Mouse (Mus musculus): ENCODE measurements around the gene B3gnt9. TPM values are rescaled to one million over a fixed set of nuclear protein-coding genes. Genes with fewer than 3 reads are reported as not detected.

Gene B3gnt9
- polyA plus RNA-seq, 1 experiment from 2014 or later: 6.3 TPM

- peak overlapping the region; percentile 42; the same call in 1 of the 2 replicates for H3K9ac ChIP-seq (ENCODE audit: low read depth, low read length)
- no peak overlapping the region for H3K4me3 ChIP-seq (ENCODE audit: low read depth, low read length)
- DNase-seq (ENCODE audit: low spot score) (no peak), ATAC-seq (ENCODE audit: low FRiP score) (no peak)
- H3K27me3 ChIP-seq (ENCODE audit: control insufficient read depth, insufficient read depth, low read length): no peaks in the 10 kb centered on the region
- peaks cover 4% of the 10 kb centered on the region for H3K4me1 ChIP-seq (replicated peaks; ENCODE audit: control insufficient read depth, insufficient read depth, low read length)
- 81% methylated on average over 7 of the region's 7 CpGs for WGBS
- H3K4me2 ChIP-seq (replicated peaks; ENCODE audit: low read depth, low read length): no peak overlapping the region
- H3K27ac ChIP-seq (ENCODE audit: low read depth, low read length): no peak overlapping the region
- no peaks in the 10 kb centered on the region for H3K36me3 ChIP-seq (ENCODE audit: control insufficient read depth, insufficient read depth, low read length)
- H3K9me3 ChIP-seq (ENCODE audit: control insufficient read depth, low read length): no peaks in the 10 kb centered on the region
These were observed 31.1 kb downstream of the B3gnt9 start for GRCm38 (mm10) chr8:105223850-105224249.

GRCm38 (mm10) chr8:105217926-105218522 lies 36.9 kb downstream of the B3gnt9 start:
- no peak overlapping the region for H3K4me2 ChIP-seq (replicated peaks; ENCODE audit: low read depth, low read length)
- H3K27ac ChIP-seq (ENCODE audit: low read depth, low read length): no peak overlapping the region
- no peaks in the 10 kb centered on the region for H3K4me1 ChIP-seq (replicated peaks; ENCODE audit: control insufficient read depth, insufficient read depth, low read length)
- no peaks in the 10 kb centered on the region for H3K9me3 ChIP-seq (ENCODE audit: control insufficient read depth, low read length)
- peak; percentile 72 for DNase-seq (ENCODE audit: low spot score)
- ATAC-seq (ENCODE audit: low FRiP score): peak; percentile 30; the same call in 1 of the 2 replicates
- H3K27me3 ChIP-seq (ENCODE audit: control insufficient read depth, insufficient read depth, low read length): no peaks in the 10 kb centered on the region
- H3K4me3 ChIP-seq (ENCODE audit: low read depth, low read length): no peak overlapping the region
- no peak overlapping the region for H3K9ac ChIP-seq (ENCODE audit: low read depth, low read length)
- WGBS: 80% methylated on average over 5 of the region's 5 CpGs
- H3K36me3 ChIP-seq (ENCODE audit: control insufficient read depth, insufficient read depth, low read length): no peaks in the 10 kb centered on the region

GRCm38 (mm10) chr8:105214104-105214503 lies 40.8 kb downstream of the B3gnt9 start:
- ATAC-seq (ENCODE audit: low FRiP score): no peak
- Histone ChIP-seq H3K36me3 (ENCODE audit: control insufficient read depth, insufficient read depth, low read length) (no peaks in the 10 kb centered on the region), H3K9ac (ENCODE audit: low read depth, low read length) (no peak overlapping the region), H3K4me1 (replicated peaks; ENCODE audit: control insufficient read depth, insufficient read depth, low read length) (no peaks in the 10 kb centered on the region), H3K27ac (ENCODE audit: low read depth, low read length) (no peak overlapping the region), H3K4me3 (ENCODE audit: low read depth, low read length) (no peak overlapping the region), H3K4me2 (replicated peaks; ENCODE audit: low read depth, low read length) (no peak overlapping the region), H3K27me3 (ENCODE audit: control insufficient read depth, insufficient read depth, low read length) (no peaks in the 10 kb centered on the region), H3K9me3 (ENCODE audit: control insufficient read depth, low read length) (no peaks in the 10 kb centered on the region)
- WGBS: 96% methylated on average over 5 of the region's 5 CpGs
- DNase-seq (ENCODE audit: low spot score): no peak

GRCm38 (mm10) chr8:105209153-105210110 lies 45.5 kb downstream of the B3gnt9 start:
- H3K4me2 ChIP-seq (replicated peaks; ENCODE audit: low read depth, low read length): no peak overlapping the region
- WGBS: 75% methylated on average over 1 of the region's 1 CpGs
- H3K9ac ChIP-seq (ENCODE audit: low read depth, low read length): no peak overlapping the region
- no peak for ATAC-seq (ENCODE audit: low FRiP score)
- H3K9me3 ChIP-seq (ENCODE audit: control insufficient read depth, low read length): no peaks in the 10 kb centered on the region
- H3K36me3 ChIP-seq (ENCODE audit: control insufficient read depth, insufficient read depth, low read length): no peaks in the 10 kb centered on the region
- H3K27ac ChIP-seq (ENCODE audit: low read depth, low read length): no peak overlapping the region
- no peaks in the 10 kb centered on the region for H3K4me1 ChIP-seq (replicated peaks; ENCODE audit: control insufficient read depth, insufficient read depth, low read length)
- H3K4me3 ChIP-seq (ENCODE audit: low read depth, low read length): no peak overlapping the region
- no peaks in the 10 kb centered on the region for H3K27me3 ChIP-seq (ENCODE audit: control insufficient read depth, insufficient read depth, low read length)
- DNase-seq (ENCODE audit: low spot score): no peak

GRCm38 (mm10) chr8:105207675-105208273 lies 47.2 kb downstream of the B3gnt9 start:
- Histone ChIP-seq H3K9me3 (ENCODE audit: control insufficient read depth, low read length) (no peaks in the 10 kb centered on the region), H3K4me3 (ENCODE audit: low read depth, low read length) (no peak overlapping the region), H3K36me3 (ENCODE audit: control insufficient read depth, insufficient read depth, low read length) (no peaks in the 10 kb centered on the region), H3K27me3 (ENCODE audit: control insufficient read depth, insufficient read depth, low read length) (no peaks in the 10 kb centered on the region), H3K4me1 (replicated peaks; ENCODE audit: control insufficient read depth, insufficient read depth, low read length) (no peaks in the 10 kb centered on the region), H3K27ac (ENCODE audit: low read depth, low read length) (no peak overlapping the region), H3K4me2 (replicated peaks; ENCODE audit: low read depth, low read length) (no peak overlapping the region), H3K9ac (ENCODE audit: low read depth, low read length) (no peak overlapping the region)
- WGBS: 96% methylated on average over 2 of the region's 2 CpGs
- ATAC-seq (ENCODE audit: low FRiP score) (no peak), DNase-seq (ENCODE audit: low spot score) (no peak)

- Histone ChIP-seq H3K36me3 (ENCODE audit: control insufficient read depth, insufficient read depth, low read length) (no peaks in the 10 kb centered on the region), H3K9me3 (ENCODE audit: control insufficient read depth, low read length) (no peaks in the 10 kb centered on the region), H3K4me3 (ENCODE audit: low read depth, low read length) (no peak overlapping the region), H3K27ac (ENCODE audit: low read depth, low read length) (no peak overlapping the region), H3K4me1 (replicated peaks; ENCODE audit: control insufficient read depth, insufficient read depth, low read length) (no peaks in the 10 kb centered on the region), H3K9ac (ENCODE audit: low read depth, low read length) (no peak overlapping the region), H3K27me3 (ENCODE audit: control insufficient read depth, insufficient read depth, low read length) (no peaks in the 10 kb centered on the region), H3K4me2 (replicated peaks; ENCODE audit: low read depth, low read length) (no peak overlapping the region)
- DNase-seq (ENCODE audit: low spot score): no peak
- no peak for ATAC-seq (ENCODE audit: low FRiP score)
- WGBS: 85% methylated on average over 7 of the region's 7 CpGs
These were observed 48.1 kb downstream of the B3gnt9 start for GRCm38 (mm10) chr8:105206766-105207275.

- ATAC-seq (ENCODE audit: low FRiP score) (no peak), DNase-seq (ENCODE audit: low spot score) (no peak)
- Histone ChIP-seq H3K27ac (ENCODE audit: low read depth, low read length) (no peak overlapping the region), H3K9ac (ENCODE audit: low read depth, low read length) (no peak overlapping the region), H3K36me3 (ENCODE audit: control insufficient read depth, insufficient read depth, low read length) (no peaks in the 10 kb centered on the region), H3K4me1 (replicated peaks; ENCODE audit: control insufficient read depth, insufficient read depth, low read length) (no peaks in the 10 kb centered on the region), H3K27me3 (ENCODE audit: control insufficient read depth, insufficient read depth, low read length) (no peaks in the 10 kb centered on the region), H3K9me3 (ENCODE audit: control insufficient read depth, low read length) (no peaks in the 10 kb centered on the region), H3K4me2 (replicated peaks; ENCODE audit: low read depth, low read length) (no peak overlapping the region), H3K4me3 (ENCODE audit: low read depth, low read length) (no peak overlapping the region)
- WGBS: 82% methylated on average over 1 of the region's 1 CpGs
These were observed 49.2 kb downstream of the B3gnt9 start for GRCm38 (mm10) chr8:105205748-105206147.

Measured in hindbrain, embryonic 11.5 days (tissue).